Mouse (Mus musculus) 416B (cell line): ENCODE results near the gene Trim71.

Source experiments
- DNase-seq: peaks from one replicate; pipeline ENCODE4 v3.0.0; 2011; ENCODE audit warnings: low read depth

Trim71 gene

DNA sequence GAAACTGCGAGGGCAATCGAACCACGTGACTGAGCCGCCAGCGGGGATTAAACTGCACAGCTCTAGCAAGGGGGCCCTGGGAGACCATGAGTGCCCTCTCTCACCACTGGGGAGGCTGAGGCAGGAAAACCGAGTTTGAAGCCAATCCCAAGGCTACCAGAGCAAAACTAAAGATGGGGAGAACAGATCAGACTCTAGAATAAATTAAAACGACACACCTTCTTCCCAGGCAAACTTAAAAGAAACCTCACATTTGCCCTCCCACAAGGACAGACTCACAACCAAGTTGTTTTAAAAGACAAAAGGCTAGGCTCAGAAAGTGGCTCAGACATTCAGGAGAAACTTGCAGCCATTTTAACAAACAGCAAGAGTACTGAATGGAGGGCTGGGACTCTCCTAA, 7.1 kb downstream of the Trim71 start:
- no peak for DNase-seq

- DNase-seq, result no peak
Measured at GRCm38 (mm10) chr9:114556276-114556855, 7.8 kb downstream of the Trim71 start.

- no peak for DNase-seq
Measured at GRCm38 (mm10) chr9:114554355-114554979, 9.7 kb downstream of the Trim71 start.

DNA sequence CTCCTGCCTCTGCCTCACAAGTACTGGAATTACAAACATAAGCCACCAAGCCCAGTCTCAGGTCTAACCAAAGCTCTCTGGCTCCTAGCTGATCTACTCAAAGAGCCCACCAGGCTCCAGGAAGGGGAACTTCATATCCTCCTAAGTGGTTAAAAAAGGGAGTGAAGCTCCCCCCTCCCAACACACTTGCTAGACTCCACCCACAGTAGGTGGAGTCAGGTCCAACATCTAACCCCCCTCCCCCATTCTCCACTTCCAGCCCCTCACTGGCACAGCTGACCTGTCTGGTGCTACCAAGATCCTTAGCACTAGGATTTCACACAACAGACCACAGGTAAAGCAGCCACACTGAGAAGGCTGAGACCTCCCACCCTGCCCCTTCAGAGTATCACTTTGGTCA, 10.3 kb downstream of the Trim71 start:
- DNase-seq, result no peak

DNA sequence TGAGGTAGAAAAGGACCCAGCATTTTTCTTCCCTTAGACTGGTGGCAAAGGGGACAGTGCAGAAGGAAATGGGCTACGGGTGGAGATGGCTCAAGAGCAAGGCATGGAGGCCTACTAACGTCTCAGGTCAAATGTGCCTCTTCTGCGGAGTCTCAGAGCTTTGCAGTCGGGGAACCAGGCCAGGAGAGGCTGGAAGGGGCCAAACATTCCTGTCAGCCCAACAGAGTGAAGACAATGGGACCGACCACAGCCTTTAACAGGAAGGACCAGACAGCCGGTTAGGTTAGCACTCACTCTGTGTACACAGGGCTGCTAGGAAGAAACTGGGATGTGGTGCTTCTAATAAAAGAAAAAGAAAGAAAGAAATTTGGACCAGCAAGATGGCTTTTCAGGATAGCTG, 14.1 kb downstream of the Trim71 start:
- no peak for DNase-seq

DNA sequence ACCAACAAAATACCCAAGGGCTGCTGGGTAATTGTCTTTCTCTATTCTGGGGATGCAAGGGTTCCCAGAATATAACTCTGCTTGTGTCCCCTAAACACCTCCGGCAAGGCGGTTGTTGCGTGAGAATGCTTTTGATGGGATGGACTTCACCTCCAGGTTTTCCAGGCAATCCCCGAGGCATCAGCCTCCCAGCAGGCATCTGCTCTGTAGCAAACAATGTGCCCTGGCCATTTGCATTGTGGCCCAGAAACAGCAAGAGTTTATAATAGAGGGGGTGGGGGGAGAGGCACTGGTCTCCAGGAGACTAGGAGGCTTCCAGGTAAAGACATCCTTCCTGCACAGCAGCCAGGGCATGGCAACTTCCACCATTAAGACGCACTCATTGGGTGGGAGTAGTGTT, 15.1 kb downstream of the Trim71 start:
- DNase-seq, result no peak

GRCm38 (mm10) chr9:114548496-114548895, 15.7 kb downstream of the Trim71 start:
- no peak for DNase-seq

DNA sequence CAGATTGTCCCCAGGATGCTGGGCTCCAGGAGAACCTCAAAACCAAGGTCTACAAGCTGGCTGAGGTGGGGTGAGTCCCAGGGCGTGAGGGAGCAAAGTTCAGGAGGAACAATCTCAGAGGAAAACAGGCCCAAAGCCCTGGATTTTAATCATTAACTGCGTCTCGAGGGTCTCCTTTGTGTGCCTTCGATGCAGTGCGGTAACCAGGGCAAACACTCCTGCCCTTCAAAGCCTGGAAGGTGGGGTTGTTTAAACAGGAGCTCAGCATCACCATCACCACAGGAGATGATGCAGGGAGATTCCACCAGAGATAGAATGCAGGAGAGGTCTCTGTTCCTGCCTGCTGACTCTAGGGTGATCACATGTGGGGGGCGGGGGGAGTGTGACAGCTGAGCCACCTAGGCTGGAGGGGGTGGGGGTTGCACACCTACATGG, 16.5 kb downstream of the Trim71 start:
- DNase-seq, result no peak

DNA sequence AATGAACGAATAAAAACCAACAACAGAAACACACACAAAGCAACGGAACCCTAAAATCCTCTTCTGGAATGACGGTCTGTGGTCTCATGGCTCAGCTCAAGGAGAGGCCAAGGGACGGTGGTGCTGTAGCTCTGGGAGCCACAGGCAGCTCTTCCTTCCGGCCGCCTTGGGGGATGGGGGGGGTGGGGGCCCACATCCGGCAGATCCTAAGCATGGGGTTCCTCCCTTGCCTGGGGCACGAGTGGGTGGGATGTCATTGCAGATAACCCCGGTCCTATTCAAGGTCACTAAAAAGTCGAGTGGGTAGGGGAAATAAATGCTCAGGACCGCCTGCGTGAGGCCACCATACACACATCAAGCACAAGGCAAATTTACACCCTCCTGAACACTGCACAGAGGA, 17.4 kb downstream of the Trim71 start:
- no peak for DNase-seq

- DNase-seq, result no peak
Measured at GRCm38 (mm10) chr9:114544754-114545393, 19.3 kb downstream of the Trim71 start.

GRCm38 (mm10) chr9:114543882-114544753, 20.1 kb downstream of the Trim71 start:
- DNase-seq, result no peak

GRCm38 (mm10) chr9:114541279-114541741, 22.9 kb downstream of the Trim71 start:
- DNase-seq, result peak; percentile 32

DNA sequence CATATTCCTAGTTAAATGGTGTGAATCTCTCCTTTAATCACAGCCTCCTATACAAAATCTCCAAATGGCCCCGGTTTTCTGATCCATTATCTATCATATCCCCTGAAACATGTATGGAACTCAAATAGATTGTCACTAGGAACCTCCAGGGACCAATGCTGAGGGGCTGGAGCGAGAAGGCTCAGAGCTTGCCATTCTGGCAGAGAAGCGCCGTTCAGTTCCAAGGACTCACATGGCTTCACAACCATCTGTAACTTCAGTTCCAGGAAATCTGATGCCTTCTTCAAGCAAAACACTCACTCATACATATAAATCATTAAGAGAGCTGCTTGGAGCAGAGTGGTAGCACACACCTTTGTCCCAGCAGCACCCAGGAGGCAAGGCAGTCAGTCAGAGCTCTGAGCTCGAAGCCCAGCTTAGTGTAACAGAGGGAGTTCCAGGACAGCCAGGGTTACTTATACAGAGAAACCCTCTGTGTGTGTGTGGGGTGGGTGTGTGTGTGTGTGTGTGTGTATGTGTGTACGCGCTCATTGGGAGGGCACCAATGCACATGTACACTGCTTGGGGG, 25.1 kb downstream of the Trim71 start:
- DNase-seq, result no peak

GRCm38 (mm10) chr9:114536628-114537027, 27.5 kb downstream of the Trim71 start:
- peak; percentile 51 for DNase-seq

- no peak for DNase-seq
Measured at GRCm38 (mm10) chr9:114534747-114535517, 29.2 kb downstream of the Trim71 start.

DNA sequence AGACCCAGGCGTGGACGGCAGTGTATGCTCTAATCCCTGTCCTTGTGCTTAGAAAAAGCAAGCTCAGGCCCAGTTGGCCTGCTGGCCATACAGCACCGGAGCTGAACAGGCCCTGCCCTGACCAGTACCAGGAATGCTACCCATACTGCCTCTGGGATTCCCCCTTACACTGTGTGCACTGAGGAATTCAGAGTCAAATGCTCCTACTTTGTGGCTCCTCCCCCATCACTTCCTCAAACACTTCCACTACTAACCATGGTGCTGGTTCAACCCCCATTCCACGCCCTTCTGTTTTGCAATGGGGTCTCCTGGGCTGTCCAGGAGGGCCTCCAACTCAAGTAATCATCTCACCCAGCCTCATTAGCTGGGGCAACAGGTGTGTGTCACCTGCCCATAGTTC, 30.3 kb downstream of the Trim71 start:
- DNase-seq, result no peak

DNA sequence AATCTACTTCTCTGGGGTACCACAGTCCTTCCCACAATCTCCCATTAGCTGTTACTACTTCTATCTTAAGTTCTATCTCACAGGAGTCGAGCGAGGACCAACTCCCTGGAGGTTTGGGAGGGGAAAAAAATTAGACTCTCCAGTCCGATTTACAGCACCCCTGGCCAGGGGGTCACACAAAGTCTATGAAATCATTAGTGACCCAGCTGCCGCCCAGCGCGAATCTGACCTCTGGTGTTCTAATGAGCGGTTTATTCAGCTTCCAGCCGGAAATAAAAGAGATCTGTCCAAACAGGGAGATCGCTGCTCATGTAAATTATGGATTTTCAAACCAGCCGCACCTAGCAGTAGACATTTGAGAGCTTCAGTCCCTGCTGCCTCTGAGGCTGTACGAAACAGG, 32.9 kb downstream of the Trim71 start:
- no peak for DNase-seq

DNA sequence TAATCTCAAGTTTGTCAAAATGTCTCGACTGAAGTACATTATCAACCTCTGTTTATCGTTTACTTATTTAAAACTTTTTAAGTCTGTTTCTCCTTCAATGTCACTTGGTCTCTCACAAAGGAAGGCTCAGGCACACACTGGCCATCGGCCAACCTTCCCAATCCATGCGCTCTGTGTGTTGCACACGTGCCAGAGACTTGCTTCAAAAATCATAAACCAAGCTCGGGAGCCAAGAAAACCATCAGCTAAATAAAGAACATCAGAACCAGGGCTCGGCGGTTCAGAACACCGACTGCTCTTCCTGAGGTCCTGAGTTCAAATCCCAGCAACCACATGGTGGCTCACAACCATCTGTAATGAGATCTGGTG, 35.5 kb downstream of the Trim71 start:
- DNase-seq, result no peak

GRCm38 (mm10) chr9:114527992-114528679, 36.0 kb downstream of the Trim71 start:
- no peak for DNase-seq

DNA sequence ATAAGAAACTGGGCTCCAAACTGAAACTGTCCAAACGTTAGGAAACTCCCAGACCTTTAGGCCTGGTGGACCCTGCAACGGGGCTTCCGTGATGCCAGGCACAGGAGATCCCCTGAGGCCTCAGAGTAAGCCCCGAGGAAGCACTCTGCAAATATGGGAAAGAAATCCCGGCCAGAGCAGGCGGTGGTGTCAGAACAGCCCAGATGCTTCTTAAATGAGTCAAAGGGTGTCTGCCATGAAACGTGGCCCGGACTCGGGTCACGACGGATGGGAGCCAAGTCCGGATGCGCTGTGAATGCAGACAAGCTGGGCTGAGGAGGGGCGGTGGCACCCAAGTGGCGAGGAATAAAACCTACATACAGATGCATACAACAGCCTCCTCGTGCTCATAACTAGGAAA, 37.1 kb downstream of the Trim71 start:
- peak; percentile 31 for DNase-seq

- no peak for DNase-seq
Measured at GRCm38 (mm10) chr9:114526581-114526980, 37.6 kb downstream of the Trim71 start.
